Mouse (Mus musculus) urinary bladder, postnatal 36 days (tissue): ENCODE measurements around the gene Tnpo2.

Experiments
- DNase-seq, 2 experiments: peaks; one replicate each; pipeline ENCODE4 v3.0.0; 2022; ENCODE audit warnings: low spot score in 2 of 2, mixed read lengths in 1 of 2

Tnpo2 gene

DNA sequence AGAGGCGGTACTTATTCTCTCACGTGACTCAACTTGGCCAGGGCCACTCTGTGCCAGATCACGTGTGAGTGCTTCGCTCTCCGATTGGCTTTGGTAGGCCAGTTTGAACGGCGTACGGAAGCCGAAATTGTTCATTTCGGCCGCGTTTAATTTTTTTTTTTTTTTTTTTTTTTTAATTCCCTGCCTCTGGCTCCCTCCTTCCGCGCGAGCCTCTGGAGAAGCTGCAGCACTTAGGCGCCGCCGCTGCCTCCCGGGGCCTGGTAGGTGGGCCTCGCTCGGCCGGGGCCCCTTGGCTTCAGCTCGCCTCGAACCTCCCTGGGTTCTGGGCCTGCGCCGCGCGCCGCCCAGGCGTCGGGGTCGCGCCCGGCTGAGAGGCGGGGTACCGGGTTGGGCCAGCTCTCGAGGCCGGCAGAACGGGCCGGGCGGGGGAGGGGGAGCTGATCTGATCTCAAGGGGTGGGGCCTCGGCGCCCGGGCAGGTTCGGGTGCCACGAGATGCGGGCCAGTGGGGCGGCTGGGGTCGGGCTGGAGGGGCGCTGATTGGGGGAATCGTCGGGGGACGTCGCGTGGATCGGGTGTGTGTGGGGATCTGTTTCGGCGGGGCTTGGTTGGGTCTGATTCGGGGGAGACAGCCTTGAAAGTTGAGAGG is at the start of gene Tnpo2:
Gene Tnpo2 (plus strand): TSS at position 198 of the 648 bp plus-strand sequence.
- DNase-seq: peak; percentile 83 to 88

DNA sequence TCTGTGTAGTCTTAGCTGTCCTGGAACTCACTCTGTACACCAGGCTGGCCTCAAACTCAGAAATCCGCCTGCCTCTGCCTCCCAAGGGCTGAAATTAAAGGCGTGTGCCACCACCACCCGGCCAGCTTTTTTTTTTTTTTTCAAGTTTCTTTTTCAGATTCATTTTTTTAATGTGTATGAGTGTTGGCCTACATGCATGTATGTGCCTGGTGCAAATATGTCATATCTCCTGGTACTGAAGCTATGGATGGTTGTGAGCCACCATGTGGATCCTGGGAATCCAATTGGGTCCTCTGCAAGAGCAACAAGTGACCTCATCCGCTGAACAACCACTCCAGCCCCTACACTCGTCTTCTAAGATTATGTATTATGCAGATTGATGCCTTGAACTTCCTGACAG is 49.3 kb upstream of the Tnpo2 start:
- DNase-seq: no peak

DNA sequence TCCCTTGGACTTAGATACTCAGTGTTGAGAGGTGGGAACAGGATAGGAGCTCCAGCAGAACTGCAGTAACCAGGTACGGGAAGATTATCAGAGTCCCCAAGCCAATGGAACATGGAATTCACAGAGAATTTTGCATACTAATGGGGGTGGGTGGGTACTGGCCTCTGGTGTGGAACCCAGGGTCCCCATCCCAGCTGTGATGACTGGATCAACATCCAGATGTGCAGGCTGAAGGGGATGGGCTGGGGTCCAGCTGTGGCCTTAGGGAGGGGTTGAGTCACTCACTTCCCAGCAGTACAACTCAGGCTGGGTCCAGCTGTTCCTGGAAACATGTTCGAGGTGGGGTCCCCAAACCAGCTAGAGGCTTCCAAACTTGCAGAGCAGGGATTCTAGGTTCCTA is 48.8 kb upstream of the Tnpo2 start:
- DNase-seq: no peak

DNA sequence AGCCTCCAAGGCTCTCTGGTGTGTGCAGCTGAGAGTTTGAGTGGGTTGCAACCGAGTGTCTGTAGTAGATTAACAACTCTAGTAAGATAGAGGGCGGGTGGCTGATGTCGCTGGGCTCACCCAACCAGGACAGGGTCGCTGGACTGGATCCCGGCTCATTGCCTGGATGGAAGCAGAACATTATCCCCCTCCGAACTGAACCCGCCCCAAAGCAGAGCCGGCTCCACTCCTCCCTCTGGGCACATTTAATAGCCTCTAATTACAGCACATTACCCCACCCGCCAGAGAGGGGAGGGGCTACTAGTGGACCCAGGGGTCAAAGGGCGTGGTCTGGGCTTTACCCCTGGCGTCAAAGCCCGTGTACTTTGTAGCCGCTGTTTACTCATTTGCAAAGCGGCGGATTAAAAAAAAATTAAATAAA is 47.4 kb upstream of the Tnpo2 start:
- DNase-seq: peak; percentile 71 to 78

DNA sequence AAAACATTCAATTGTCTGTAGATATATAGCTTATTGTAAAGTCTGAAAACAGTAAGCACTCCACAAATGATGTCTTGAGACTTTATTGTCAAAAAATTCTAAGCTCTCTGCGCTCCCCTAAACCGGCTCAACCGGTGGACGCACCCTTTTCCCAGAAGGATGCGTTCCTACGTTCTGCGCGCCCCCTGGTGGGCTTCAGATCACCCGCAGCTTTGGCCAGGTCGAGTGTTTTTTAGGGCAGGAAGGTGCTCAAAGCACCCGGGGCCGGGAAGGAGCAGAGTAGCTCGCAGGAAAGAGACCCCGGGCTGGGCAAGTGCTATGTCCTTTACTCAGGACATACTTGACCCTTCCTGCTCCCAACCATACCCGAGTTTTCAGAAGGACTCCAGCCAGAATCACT is 46.9 kb upstream of the Tnpo2 start:
- peak; percentile 93 to 95 for DNase-seq

DNA sequence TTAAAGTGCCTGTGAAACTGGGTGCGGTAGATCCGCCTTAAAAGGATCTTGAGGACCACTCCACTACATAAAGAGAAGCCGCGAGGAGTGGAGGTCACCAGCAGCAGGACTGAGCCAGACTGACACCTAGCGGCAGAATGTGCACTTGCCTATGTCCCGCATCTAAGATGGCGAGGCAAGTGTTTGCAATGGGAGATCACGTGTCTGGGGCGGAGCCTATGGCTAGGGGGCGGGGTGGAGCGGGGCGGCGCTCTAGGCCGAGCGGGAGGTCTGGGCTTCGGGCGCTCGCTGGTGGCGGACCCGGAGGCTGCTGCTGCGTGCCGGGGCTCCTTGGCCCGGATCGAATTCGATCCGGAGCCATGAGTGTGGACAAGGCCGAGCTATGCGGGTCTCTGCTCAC is 46.4 kb upstream of the Tnpo2 start, which contains the start of gene Hook2:
Gene Hook2 (plus strand): TSS at position 255 of the 400 bp plus-strand sequence.
- DNase-seq: peak; percentile 96 to 97

DNA sequence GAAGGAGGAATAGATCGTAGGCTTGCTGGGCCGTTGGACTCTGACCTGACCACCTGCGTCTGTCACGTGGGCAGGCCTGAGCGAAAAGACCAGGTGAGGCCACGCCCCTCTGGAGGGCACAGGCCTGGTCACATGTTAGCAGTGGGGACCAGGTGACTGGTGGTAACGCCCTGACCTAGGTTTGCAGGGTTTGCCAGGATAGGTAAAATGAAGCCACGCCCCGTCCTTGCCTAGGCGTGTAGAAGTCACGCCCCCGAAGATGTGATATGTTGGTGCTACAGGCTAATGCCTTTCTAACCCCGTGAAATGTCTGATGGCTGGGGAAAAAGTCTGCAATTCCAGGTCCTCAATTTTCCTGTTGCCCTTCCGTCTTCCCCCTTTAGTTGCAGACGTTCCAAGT is 45.9 kb upstream of the Tnpo2 start:
- peak; percentile 70 to 81 for DNase-seq

DNA sequence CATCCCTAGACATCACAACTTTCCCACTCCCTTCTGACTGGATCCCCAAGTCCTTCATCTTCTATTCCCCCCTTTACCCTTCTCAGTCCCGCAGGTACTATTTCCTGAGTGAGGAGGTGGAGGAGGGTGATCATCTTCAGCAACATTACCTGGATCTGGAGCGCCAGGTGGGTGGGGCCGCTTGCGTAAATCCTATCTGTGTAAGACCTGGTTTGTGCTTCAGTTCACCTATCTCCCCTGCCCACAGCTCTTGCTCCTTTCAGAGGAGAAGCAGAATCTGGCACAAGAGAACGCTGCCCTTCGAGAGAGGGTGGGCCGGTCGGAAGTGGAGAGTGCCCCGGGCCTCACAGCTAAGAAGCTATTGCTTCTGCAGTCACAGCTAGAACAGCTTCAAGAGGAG is 42.3 kb upstream of the Tnpo2 start:
- DNase-seq: no peak

DNA sequence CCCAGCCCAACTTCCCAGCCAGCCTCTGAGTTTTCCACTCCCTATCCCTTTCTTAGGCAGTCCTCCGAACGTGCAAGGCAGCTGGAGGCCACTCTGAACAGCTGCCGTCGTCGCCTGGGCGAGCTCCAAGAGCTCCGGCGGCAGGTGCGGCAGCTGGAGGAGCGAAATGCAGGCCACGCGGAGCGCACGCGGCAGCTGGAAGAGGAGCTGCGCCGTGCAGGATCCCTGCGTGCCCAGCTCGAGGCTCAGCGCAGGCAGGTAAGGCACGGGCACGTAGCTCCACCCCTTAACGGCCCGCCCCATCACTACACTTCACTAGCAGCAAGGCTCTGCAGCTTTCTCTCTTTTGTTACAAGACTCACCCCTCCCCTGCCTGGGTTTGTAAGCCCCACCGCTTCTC is 41.0 kb upstream of the Tnpo2 start:
- no peak for DNase-seq

DNA sequence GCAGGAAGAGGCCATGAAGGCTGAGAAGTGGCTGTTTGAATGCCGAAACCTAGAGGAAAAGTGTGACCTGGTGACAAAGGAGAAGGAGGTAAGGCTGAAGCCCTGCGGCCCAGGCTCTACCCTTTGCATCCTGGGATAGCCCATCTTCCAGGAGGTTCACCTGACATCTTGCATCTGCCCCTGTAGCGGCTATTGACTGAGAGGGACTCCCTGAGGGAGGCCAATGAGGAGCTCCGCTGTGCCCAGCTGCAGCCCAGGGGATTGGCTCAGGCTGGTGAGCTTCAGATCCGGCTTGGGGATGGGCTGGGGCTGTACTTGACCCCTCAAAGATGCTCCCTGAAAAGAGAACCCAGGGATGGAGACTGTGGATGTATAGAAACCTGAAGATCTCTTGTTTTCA is 39.7 kb upstream of the Tnpo2 start:
- DNase-seq: no peak

DNA sequence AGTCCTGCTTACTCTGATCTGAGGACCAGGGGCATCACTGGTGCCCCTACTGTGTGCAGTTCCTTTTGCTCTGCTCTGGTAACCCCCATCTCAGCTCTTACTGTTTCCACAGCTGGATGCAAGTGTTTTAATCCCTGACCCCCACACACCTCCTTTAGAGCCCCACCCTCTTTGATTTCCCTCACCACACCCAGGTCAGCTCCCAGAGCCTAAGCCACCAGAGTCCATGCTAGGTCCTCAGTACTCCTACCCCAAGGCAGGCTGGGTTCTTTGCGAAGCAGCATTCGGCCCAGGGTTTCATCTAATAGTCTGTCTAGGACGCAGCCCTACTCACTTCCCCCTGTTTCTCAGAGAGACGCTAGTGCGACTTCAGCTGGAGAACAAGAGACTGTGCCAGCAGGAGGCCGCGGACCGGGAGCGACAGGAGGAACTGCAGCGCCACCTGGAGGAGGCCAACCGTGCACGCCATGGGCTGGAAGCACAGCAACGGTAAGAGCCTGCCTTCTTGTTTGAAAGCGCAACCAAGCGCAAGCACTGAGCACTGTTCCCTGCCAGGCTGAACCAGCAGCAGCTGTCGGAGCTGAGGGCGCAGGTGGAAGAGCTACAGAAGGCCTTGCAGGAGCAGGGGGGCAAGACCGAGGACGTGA is 38.9 kb upstream of the Tnpo2 start:
- DNase-seq: peak; percentile 80 to 89

DNA sequence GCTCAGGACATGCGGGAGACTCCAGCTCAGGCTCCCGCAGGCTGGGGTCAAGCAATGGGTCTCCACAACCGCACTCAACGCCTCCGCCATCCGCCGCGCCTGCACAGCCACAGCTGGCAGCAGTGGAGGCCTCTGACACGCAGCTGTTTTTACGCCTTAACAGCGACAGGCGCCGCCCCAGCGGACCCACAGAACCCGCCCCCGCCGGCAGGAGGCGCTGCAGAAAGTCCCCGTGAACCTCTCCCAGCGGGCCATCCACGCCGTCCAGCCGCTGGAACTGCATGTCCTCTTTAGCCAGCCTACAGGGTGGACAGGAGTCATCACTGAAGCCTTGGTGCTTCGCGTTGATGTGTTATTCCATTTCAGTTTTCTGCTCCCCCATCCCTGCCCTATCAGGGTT is 29.0 kb upstream of the Tnpo2 start:
- peak in 1 of 2 experiments; percentile 32 for DNase-seq

DNA sequence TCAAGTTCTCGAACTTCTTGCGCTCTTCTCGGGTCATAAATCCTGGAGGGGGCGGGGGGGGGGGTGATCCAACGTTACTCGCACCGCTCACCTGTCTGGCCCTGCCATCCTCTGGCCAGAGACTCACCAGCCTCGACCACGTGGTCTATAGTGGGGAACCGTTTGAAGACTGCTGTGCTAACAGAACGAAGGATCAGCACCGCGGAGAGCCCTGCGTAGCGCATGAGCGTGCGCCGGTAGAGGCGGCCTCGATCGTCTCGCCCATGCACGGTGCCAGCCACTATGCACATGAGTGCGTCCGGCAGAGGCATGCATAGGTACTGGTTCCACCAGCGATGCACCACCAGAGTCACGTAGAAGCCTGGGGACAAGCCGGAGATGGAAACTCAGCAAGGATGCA is 25.5 kb upstream of the Tnpo2 start:
- DNase-seq: no peak

DNA sequence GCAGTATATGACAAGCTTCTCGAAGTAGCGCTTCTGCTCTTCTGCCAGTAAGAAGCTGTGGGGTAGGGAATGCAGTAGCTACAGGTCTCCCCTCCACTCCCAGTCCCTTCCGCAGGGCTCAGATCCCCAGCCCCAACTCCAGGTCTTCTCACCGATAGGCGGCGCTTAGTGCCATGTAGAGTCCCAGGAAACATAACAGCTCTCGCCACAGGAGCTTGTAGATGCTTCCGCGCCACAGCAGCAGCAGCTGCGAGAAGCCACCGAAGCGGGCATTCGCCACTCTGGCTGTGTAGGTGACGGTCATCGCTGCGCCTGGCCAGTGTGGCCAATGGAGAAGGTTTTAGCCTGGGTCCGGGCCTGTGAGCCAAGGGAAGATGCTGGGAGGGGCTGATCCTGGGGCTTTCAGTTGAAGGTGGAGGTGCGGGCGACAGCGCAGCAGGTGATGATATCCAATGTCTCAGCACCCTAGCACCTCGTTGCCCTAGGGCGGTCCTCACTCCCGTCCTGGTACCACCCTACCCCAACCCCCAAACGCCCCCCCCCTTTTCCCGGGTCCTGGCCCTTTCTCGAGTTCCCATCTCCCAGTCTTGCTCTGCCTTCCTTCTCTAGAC is 23.4 kb upstream of the Tnpo2 start:
- DNase-seq: peak; percentile 68 to 71

DNA sequence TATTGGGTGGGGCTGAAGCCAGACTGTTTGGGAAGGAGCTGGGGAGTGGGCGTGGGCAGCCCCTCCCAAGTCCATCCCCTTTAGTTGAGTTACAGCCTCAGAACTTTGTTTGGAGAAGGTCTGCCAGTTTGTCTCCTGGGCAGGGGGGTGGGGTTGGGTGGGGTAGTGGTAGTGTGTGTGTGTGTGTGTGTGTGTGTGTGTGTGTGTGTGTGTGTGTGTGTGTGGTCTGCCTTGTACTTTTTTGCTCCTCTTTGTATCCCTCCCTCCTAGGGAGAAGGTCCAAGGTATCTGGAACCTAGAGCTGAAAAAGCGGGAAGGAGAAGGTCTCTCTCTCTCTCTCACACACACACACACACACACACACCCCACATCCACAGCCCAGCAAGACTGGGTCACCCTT is 22.3 kb upstream of the Tnpo2 start, which contains the start of gene Best2:
Gene Best2 (minus strand): TSS at position 101 of the 400 bp plus-strand sequence.
- DNase-seq: no peak

DNA sequence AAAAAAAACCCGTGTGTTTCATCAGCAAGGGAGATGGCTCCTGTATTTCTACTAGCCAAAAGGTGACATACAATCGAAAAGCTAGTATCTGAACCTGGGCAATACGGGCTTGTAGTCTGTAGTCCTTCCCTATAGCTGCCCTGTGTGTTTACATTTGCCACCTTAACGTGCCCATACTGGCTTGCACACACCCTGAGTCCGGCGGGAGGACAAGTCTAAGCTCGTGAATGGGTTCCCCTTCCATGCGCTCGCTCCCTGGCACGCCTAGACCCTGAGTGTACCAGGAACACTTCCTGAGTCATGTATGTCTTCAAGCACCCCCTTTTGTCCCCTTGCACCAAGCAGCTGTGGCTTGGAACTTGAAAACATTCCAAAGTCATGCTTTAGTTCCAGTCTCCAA is 20.0 kb upstream of the Tnpo2 start:
- peak; percentile 64 to 70 for DNase-seq

DNA sequence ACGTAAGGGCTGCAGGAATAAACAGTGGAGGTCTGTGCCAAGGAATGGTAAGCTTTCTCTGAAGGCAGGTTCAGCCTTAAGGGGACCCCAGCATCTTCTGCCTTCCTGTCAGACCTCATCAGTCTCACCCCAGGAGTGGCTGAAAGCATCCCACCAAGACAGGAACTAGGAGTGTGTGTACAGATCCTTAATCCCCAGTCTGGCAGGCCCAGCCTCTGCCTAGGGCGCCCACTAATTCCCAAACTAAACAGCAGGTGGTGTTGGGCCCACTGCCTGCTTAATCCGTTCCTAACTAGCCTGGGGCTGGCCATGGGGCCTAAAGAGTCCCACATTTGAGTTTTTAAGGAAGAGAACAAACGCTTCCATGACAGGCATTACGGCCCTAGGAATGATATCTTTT is 19.5 kb upstream of the Tnpo2 start:
- DNase-seq: no peak

DNA sequence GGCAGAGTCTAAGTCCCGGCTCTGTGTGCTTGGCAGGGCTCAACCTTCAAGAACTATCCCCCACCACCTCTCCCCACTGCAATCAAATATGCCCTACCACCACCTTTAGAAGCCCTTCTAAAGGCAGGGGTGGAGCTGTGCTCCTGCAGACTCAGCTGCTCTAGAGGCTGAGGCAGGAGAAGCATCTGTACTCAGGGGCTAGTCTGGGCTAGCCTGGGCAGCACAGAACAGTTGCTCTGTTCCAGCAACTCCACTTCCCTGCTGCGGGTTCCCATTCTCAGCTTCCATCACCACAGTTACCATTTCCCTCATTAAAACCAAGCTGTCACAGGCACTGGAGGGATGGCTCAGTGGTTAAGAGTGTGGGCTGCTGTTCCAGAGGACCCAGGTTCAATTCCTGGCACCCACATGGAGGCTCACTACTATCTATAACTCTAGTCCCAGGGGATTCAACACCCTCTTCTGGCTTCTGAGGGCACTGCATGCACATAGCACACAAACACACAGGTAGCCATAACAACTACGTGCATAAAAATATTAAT is 15.1 kb upstream of the Tnpo2 start:
- DNase-seq: no peak

DNA sequence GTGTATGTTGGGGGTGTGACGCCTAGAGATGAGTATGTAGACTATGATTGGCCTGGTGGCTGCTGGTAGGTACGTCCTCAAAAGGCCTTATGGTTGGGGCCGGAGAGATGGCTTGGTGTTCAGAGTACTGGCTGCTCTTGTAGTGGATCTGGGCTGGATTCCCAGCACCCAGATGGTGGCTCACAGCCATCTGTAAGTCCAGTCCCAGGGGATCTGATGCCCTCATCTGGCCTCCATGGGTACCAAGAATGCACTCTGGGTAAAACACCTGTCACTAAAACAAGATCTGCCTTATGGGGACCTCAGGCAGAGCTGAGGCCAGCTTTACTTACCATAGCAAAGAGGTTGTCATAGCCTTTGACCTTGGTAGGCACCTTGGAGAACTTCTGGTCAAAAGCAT is 12.9 kb upstream of the Tnpo2 start:
- no peak for DNase-seq

DNA sequence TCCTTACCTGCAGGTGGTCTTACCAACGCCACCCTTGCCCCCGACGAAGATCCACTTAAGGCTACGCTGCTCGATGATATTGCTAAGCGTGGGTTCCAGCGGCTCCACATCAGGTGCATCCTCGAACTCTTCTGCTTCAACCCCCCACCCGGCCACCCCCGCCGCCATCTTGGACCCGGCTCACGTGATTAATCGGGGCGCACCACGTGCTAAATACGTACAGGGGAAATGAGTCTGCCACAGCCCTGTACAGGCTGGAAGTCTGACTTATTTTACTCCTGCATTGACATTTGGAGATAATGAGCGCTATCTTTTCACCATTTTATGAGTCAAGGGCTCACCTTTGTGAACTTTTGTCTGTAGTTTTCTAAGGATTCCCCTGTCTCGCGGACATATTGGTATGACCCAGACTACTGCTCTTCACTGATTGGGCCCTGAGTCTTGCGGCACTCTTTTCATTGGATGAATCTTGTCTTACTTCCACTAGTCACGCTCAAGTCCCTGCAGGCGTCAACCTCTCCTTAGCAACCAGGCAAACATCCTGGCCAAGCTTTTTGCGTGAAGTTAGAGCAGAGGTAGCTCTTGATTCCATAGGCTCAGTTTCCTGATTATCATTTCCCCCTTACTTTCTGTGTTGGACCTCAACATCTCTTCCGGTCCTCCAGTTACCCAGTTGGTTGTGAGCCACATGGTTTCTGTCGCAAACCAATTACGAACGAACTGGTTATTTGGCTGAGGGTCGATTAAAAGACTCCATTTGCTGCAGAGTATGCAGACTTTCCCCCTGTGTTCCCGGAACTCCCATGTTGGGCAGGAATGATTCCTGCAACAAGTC is 11.4 kb upstream of the Tnpo2 start, which contains the start of gene Asna1:
Gene Asna1 (minus strand): TSS at position 184 of the 835 bp plus-strand sequence.
- peak; percentile 66 to 79 for DNase-seq

DNA sequence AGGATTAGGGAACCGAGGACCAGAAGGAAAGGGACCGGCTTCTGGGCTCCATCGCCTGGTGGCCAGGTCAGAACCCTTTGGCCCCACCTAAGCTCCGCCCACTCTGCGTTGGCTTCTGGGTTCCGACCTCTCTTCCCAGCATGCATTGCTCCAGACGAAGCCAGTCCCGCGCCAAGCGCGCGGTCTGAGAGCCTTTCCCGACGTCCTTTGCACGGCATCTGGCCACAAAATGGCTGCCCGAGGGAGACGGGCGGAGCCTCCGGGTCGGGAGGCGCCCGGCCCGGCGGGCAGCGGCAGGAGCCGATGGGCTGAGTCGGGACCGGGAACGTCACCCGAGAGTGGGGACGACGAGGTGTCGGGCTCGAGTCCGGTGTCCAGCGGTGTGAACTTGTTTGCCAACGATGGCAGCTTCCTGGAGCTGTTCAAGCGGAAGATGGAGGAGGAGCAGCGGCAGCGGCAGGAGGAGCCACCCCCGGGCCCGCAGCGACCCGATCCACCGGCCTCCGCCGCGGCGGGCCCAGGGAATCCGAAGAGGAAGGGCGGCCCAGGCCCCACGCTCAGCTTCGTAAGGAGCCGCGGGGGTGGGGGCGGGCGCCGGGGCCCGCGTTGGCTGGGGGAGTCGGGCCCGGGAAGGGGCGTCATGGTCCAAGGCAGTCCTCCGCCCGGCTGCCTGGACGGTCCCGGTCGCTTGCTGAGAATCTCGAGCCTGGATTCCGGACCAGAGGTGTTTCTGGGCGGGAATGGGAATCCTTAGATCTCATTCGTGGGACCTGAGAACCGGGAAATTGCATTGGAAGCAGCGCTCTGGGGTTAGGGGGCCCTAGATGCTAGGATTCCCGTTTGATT is 9.8 kb upstream of the Tnpo2 start, which contains the start of gene Trir:
Gene Trir (plus strand): TSS at position 154 of the 846 bp plus-strand sequence.
- DNase-seq: peak; percentile 96 to 97
